Mouse (Mus musculus) myocyte (in vitro differentiated cells): Measurements from ENCODE around the gene Rxylt1. TPM values are rescaled to one million over a fixed set of nuclear protein-coding genes. Genes with fewer than 3 reads are reported as not detected.

Experiments used
- H3K27me3 ChIP-seq: one replicate; pipeline ENCODE4 v1.6.1; 2011; ENCODE audit not compliant: control insufficient read depth, insufficient read depth, insufficient read length
- H3K36me3 ChIP-seq: one replicate; pipeline ENCODE4 v1.6.1; 2011; ENCODE audit not compliant: control insufficient read depth, insufficient read depth
- H3K4me2 ChIP-seq: one replicate; pipeline ENCODE4 v1.6.1; 2011; ENCODE audit warnings: low read depth, control low read depth
- H3K4me3 ChIP-seq: one replicate; pipeline ENCODE4 v1.5.1; 2011; ENCODE audit warnings: mild to moderate bottlenecking, control low read depth, moderate library complexity
- H3K79me2 ChIP-seq: one replicate; pipeline ENCODE4 v1.6.1; 2011; ENCODE audit not compliant: control insufficient read depth, insufficient read depth
- H3ac ChIP-seq: one replicate; pipeline ENCODE4 v1.6.1; 2011; ENCODE audit not compliant: control insufficient read depth, insufficient read length
- CEBPB ChIP-seq: IDR thresholded peaks from 2 replicates; pipeline ENCODE4 v1.6.1; 2011; ENCODE audit warnings: mild to moderate bottlenecking, moderate library complexity; ENCODE audit not compliant: poor library complexity, insufficient read depth, severe bottlenecking
- E2F4 ChIP-seq: IDR thresholded peaks from one replicate; pipeline ENCODE4 v1.6.1; 2011; ENCODE audit warnings: mild to moderate bottlenecking, control low read depth, moderate library complexity; ENCODE audit not compliant: insufficient read depth
- MAX ChIP-seq: IDR thresholded peaks from one replicate; pipeline ENCODE4 v1.6.1; 2011; ENCODE audit warnings: low read depth, mild to moderate bottlenecking, control low read depth
- MYOD1 ChIP-seq, 3 experiments: IDR thresholded peaks; one replicate each; pipeline ENCODE4 v1.6.1; 2011; ENCODE audit warnings: control low read depth in 2 of 3, low read depth in 2 of 3, mild to moderate bottlenecking in 2 of 3, moderate library complexity in 1 of 3; ENCODE audit not compliant: insufficient read length in 2 of 3, control insufficient read depth in 1 of 3
- MYOG ChIP-seq, 3 experiments: IDR thresholded peaks; one replicate each; pipeline ENCODE4 v1.6.1; 2011; ENCODE audit warnings: control low read depth in 2 of 3, low read depth in 2 of 3, mild to moderate bottlenecking in 2 of 3; ENCODE audit not compliant: insufficient read length in 2 of 3, control insufficient read depth in 1 of 3, insufficient read depth in 1 of 3
- POLR2A ChIP-seq: IDR thresholded peaks from one replicate; pipeline ENCODE4 v1.6.1; 2011; ENCODE audit warnings: low read depth, mild to moderate bottlenecking, control low read depth, moderate library complexity; ENCODE audit not compliant: insufficient read length
- POLR2AphosphoS2 ChIP-seq: IDR thresholded peaks from one replicate; pipeline ENCODE4 v1.6.1; 2011; ENCODE audit warnings: low read depth, control low read depth; ENCODE audit not compliant: insufficient read length
- REST ChIP-seq: IDR thresholded peaks from one replicate; pipeline ENCODE4 v1.6.1; 2011; ENCODE audit warnings: mild to moderate bottlenecking, control low read depth, moderate library complexity; ENCODE audit not compliant: insufficient read depth, insufficient read length
- SRF ChIP-seq: IDR thresholded peaks from one replicate; pipeline ENCODE4 v1.6.1; 2011; ENCODE audit warnings: low read depth; ENCODE audit not compliant: control insufficient read depth, insufficient read length
- TCF12 ChIP-seq: IDR thresholded peaks from one replicate; pipeline ENCODE4 v1.6.1; 2011; ENCODE audit warnings: mild to moderate bottlenecking, control low read depth; ENCODE audit not compliant: poor library complexity, insufficient read depth, severe bottlenecking
- TCF3 ChIP-seq: IDR thresholded peaks from one replicate; pipeline ENCODE4 v1.6.1; 2011; ENCODE audit warnings: low read depth, control low read depth; ENCODE audit not compliant: insufficient read length
- USF1 ChIP-seq: IDR thresholded peaks from one replicate; pipeline ENCODE4 v1.6.1; 2011; ENCODE audit warnings: low read depth, mild to moderate bottlenecking, control low read depth, moderate library complexity
- polyA plus RNA-seq: library from polyadenylated mRNA; unstranded; fragments of >200 nt; fragmentation: generic; extraction: Trizol; gene quantifications from one replicate; pipeline ENCODE4 v1.2.1, GENCODE M21; 2012; ENCODE audit warnings: missing spikeins

Rxylt1 gene
- polyA plus RNA-seq, 1 experiment: 27.8 TPM

DNA sequence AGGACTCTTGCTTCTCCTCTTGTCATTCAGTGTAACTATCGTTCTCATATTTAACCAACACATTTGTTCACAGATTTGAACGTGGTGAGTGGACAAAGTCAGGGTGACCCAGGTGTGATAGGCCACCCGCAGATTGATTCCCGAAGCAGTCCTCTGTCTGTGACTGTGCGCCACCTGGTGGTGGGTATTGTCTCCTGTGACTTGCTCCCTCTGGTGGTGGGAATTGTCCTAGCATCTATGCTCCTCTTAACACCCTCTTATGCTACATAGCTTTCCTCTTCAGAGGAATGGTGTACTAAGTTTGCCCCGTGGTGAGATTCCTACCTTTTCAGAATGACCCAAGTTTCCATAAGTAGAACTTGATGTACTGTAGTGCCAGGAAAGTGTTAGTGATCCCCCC, 45.3 kb downstream of the Rxylt1 start:
- peaks cover 4% of the 10 kb centered on the region for H3K27me3 ChIP-seq
- no peak overlapping the region for H3K4me2 ChIP-seq

DNA sequence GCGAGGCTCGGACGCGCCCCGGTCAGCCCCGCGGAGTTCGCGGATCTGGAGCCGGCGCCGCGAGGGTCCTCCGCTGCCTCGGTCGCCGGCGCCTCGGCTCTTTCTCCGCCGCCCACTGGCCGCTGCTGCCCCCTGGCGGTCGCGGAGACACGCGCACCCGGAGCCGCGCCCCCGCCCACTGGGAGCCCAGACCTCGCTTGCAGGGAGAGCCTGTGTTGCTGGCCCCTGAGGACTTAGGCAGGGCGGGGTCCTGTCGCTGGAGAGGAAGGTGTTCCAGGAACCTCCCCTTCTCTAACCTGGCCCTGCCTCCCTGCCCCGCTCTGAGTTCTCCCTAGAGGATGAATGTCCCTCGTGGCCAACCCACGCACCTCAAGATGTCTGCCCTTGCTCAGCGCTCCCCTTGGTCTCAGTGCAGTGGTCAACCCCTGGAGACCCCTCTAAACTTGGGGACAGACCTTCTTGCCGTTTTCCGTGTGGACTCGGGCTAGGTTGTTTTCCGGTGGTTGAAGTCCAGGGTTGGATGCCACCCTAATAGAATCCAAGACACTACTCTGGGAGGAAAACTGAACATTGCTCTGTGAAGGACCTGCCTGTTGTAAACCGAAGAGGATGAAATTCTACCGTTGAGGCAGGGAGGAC, 49.3 kb downstream of the Rxylt1 start:
- no peak overlapping the region for H3ac ChIP-seq
- no peak overlapping the region for H3K4me2 ChIP-seq
- H3K27me3 ChIP-seq: peaks cover 7% of the 10 kb centered on the region
- TF ChIP-seq E2F4 (no peak), POLR2AphosphoS2 (no peak), MYOG (IDR thresholded peaks at IDR 0.05; ENCODE audit: control insufficient read depth in 1 of 3, insufficient read depth in 1 of 3, insufficient read length in 2 of 3, low read depth in 2 of 3) (no peak), TCF12 (no peak), CEBPB (no peak)
- H3K79me2 ChIP-seq: no peaks in the 10 kb centered on the region
- no peaks in the 10 kb centered on the region for H3K36me3 ChIP-seq
- H3K4me3 ChIP-seq: peak overlapping the region; percentile 16

More for the DNA sequence above, 45.3 kb downstream of the Rxylt1 start:
- Histone ChIP-seq H3K4me3 (no peak overlapping the region), H3K79me2 (no peaks in the 10 kb centered on the region), H3ac (no peak overlapping the region), H3K36me3 (no peaks in the 10 kb centered on the region)
- TF ChIP-seq CEBPB: no peak
- peak in 1 of 3 experiments; percentile 8 for TF ChIP-seq MYOD1 (IDR thresholded peaks at IDR 0.05; ENCODE audit: control insufficient read depth in 1 of 3, insufficient read length in 2 of 3, low read depth in 2 of 3)
- TF ChIP-seq POLR2AphosphoS2: no peak
- TF ChIP-seq SRF: no peak
- TF ChIP-seq MYOG (IDR thresholded peaks at IDR 0.05; ENCODE audit: control insufficient read depth in 1 of 3, insufficient read depth in 1 of 3, insufficient read length in 2 of 3, low read depth in 2 of 3): no peak

DNA sequence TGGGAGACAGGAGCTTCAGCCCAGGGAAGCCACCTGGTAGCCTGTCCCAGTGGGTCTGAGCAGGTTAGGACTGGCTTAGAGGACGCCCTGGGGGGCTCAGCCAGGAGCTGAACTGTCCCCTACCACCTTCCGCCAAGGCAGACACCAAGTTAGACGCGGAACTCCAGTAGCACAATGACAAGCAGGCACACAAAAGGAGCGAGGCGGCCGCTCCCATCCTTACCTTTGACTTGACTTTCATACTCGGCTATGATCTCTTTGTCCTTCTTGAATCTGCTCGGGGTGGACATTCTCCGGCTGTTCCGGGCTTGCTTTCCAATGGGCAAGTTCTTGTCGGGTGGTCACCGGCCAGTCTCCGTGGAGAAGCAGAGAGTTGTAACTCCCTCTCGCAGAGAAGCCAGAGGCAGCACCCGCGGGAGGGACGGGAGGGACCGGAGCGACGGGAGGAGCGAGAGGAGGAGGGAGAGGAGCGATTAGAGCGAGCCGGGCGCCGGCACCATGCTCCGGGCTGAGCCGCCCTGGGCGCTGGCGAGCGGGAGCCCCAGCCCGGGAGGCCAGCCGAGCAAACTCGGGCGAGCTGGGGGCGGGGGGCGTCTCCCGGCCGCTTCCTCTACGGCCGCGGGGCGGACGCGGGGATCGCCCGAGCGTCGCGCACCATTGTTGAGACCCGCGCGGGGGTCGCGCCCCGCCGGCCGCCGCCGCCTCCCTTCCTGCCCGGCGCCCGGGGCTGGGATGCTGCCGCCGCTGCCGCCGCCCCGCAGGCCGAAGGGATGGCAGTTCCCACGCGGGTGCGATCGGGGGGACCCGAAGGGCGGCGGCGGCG, 50.1 kb downstream of the Rxylt1 start, which contains the start of gene Srgap1:
Srgap1 (minus strand) TSS at position 412 of the 823 bp plus-strand sequence.
- H3K4me3 ChIP-seq: peak within 1 kb of the TSS; percentile 16
- H3K79me2 ChIP-seq: no peaks in the 10 kb centered on the region
- H3K4me2 ChIP-seq: peak within 1 kb of the TSS; percentile 55
- TF ChIP-seq POLR2A (no peak), POLR2AphosphoS2 (no peak), MYOD1 (IDR thresholded peaks at IDR 0.05; ENCODE audit: control insufficient read depth in 1 of 3, insufficient read length in 2 of 3, low read depth in 2 of 3) (no peak), E2F4 (no peak), CEBPB (no peak), MAX (no peak), TCF3 (no peak), SRF (no peak), REST (no peak), TCF12 (no peak), USF1 (no peak), MYOG (IDR thresholded peaks at IDR 0.05; ENCODE audit: control insufficient read depth in 1 of 3, insufficient read depth in 1 of 3, insufficient read length in 2 of 3, low read depth in 2 of 3) (no peak)
- no peak within 1 kb of the TSS for H3ac ChIP-seq
- H3K27me3 ChIP-seq: peaks cover 7% of the 10 kb centered on the region
- H3K36me3 ChIP-seq: no peaks in the 10 kb centered on the region

DNA sequence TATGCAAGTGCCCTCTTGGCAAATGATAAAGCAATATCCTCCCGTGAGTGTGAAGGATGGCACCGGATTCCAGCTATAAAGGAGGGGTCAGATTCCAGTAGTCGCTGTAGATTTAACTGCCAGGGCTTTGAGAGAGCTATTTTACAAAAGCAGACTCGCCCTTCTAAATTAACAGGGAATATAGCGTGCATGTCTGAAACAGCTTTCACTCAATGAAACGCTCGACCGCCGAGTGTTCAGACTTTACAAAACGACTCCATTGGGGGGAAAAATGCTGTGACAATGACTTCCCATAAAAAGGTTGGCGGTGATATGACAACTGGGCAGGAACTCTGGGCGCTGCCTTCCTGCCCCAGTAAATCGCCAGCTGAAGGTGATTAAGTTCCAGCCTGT, 50.7 kb downstream of the Rxylt1 start:
- H3K79me2 ChIP-seq: no peaks in the 10 kb centered on the region
- H3K4me3 ChIP-seq: peak overlapping the region; percentile 16
- H3K4me2 ChIP-seq: peak overlapping the region; percentile 55
- TF ChIP-seq USF1 (no peak), TCF12 (no peak), CEBPB (no peak), MAX (no peak), E2F4 (no peak), MYOG (IDR thresholded peaks at IDR 0.05; ENCODE audit: control insufficient read depth in 1 of 3, insufficient read depth in 1 of 3, insufficient read length in 2 of 3, low read depth in 2 of 3) (no peak), POLR2AphosphoS2 (no peak), REST (no peak), TCF3 (no peak), MYOD1 (IDR thresholded peaks at IDR 0.05; ENCODE audit: control insufficient read depth in 1 of 3, insufficient read length in 2 of 3, low read depth in 2 of 3) (no peak), POLR2A (no peak), SRF (no peak)
- H3ac ChIP-seq: no peak overlapping the region
- H3K27me3 ChIP-seq: peaks cover 7% of the 10 kb centered on the region
- H3K36me3 ChIP-seq: no peaks in the 10 kb centered on the region

DNA sequence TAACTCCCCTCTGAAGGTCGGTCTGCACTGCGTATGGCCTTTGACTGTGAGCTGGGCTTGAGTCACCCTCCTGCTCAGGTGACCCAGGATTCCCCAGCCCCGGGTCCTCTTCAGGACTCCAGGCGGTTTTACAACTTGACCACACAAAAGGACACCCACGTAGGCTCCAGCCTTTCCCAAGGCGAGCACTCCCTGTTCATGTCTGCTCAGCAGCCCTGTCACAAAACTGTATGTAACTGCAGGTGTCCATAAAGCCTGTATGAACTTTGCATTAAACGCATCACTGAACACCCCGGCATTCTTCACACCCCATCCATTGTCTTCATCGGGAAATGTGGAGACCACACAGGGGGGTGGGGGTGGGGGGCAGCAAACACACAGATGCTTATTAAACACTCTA, 51.2 kb downstream of the Rxylt1 start:
- H3ac ChIP-seq: no peak overlapping the region
- peaks cover 7% of the 10 kb centered on the region for H3K27me3 ChIP-seq
- TF ChIP-seq MYOG (IDR thresholded peaks at IDR 0.05; ENCODE audit: control insufficient read depth in 1 of 3, insufficient read depth in 1 of 3, insufficient read length in 2 of 3, low read depth in 2 of 3): no peak
- no peak for TF ChIP-seq MYOD1 (IDR thresholded peaks at IDR 0.05; ENCODE audit: control insufficient read depth in 1 of 3, insufficient read length in 2 of 3, low read depth in 2 of 3)
- TF ChIP-seq POLR2A: no peak
- peak overlapping the region; percentile 16 for H3K4me3 ChIP-seq
- H3K36me3 ChIP-seq: no peaks in the 10 kb centered on the region
- H3K4me2 ChIP-seq: no peak overlapping the region
- no peaks in the 10 kb centered on the region for H3K79me2 ChIP-seq
